22 mouse cellular contexts compared by ENCODE assay signal in the genomic region with DNA sequence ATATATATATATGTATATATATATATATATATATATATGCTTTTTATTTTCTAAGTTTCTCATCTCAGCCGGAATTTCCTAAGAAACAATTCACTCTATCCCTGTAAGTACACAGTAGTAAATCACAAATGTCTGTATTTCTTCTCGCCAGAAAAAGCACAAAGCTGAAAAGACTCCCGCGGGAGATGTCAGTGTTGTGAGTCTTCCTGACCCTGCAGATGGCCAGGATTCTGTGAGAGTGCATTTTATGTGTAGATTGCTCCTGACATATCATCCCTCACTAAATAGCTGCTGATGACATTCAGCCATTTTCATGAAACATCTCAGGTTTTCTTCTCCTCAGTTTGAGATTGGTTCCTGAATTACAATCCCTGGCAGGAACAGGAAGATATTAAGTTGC.
A peak's percentile ranks its signal among the peaks of the same experiment; 100 is the strongest.
DNase-seq lines count a peak whose midpoint lies in the region; ATAC-seq and TF ChIP-seq lines count a peak whose summit lies in the region.
"Had no signal": no experiment of that assay in that cellular context is flagged by ENCODE, and none has a peak within 500 bp of the region (broad histone marks: within the 10 kb centered on the region; RNA-seq: fewer than 3 reads in every experiment).

No protein-coding gene starts in this region.

- no peaks in the 10 kb centered on the region for H3K36me3 ChIP-seq in kidney, postnatal 0 days (ENCODE audit: insufficient read depth, low read length)
- H3K36me3 ChIP-seq in neural tube, embryonic 11.5 days (ENCODE audit: control insufficient read depth, insufficient read depth, low read length), result no peaks in the 10 kb centered on the region
- H3K36me3 ChIP-seq: embryonic facial prominence, embryonic 15.5 days; heart, embryonic 13.5 days; intestine, embryonic 15.5 days; stomach, embryonic 15.5 days had no signal

- no peak for TF ChIP-seq CTCF in kidney, postnatal 0 days (IDR thresholded peaks at IDR 0.05; ENCODE audit: low read depth)

- H3K9ac ChIP-seq in kidney, postnatal 0 days (ENCODE audit: low read depth, low read length), result no peak overlapping the region
- H3K9ac ChIP-seq in neural tube, embryonic 11.5 days (ENCODE audit: low read length), result no peak overlapping the region
- H3K9ac ChIP-seq: embryonic facial prominence, embryonic 15.5 days; forebrain, postnatal 0 days; heart, embryonic 13.5 days; intestine, embryonic 15.5 days; liver, postnatal 0 days; stomach, embryonic 15.5 days had no signal

- no peak overlapping the region for H3K4me3 ChIP-seq in kidney, postnatal 0 days (replicated peaks; ENCODE audit: low read depth, low read length)
- H3K4me3 ChIP-seq in neural tube, embryonic 11.5 days (ENCODE audit: low read depth, low read length), result no peak overlapping the region
- H3K4me3 ChIP-seq: embryonic facial prominence, embryonic 15.5 days; gastrocnemius, adult 2 months; heart, embryonic 13.5 days; intestine, embryonic 15.5 days; megakaryocyte, embryonic 14.5 days; stomach, embryonic 15.5 days had no signal

- 12% methylated on average over 4 of the region's 4 CpGs for WGBS in kidney, postnatal 0 days
- WGBS in neural tube, embryonic 11.5 days, result 32% methylated on average over 4 of the region's 4 CpGs

- no peaks in the 10 kb centered on the region for H3K4me1 ChIP-seq in kidney, postnatal 0 days (replicated peaks; ENCODE audit: insufficient read depth, low read length)
- H3K4me1 ChIP-seq in neural tube, embryonic 11.5 days (ENCODE audit: control insufficient read depth, insufficient read depth, low read length), result no peaks in the 10 kb centered on the region
- H3K4me1 ChIP-seq: embryonic facial prominence, embryonic 15.5 days; heart, embryonic 13.5 days; intestine, embryonic 15.5 days; stomach, embryonic 15.5 days had no signal

- H3K4me2 ChIP-seq in kidney, postnatal 0 days (ENCODE audit: low read length), result no peak overlapping the region
- H3K4me2 ChIP-seq in neural tube, embryonic 11.5 days (ENCODE audit: low read depth), result no peak overlapping the region
- H3K4me2 ChIP-seq: embryonic facial prominence, embryonic 15.5 days; heart, embryonic 13.5 days; intestine, embryonic 15.5 days; stomach, embryonic 15.5 days had no signal

- H3K9me3 ChIP-seq in kidney, postnatal 0 days (replicated peaks; ENCODE audit: low read length), result no peaks in the 10 kb centered on the region
- no peaks in the 10 kb centered on the region for H3K9me3 ChIP-seq in neural tube, embryonic 11.5 days (ENCODE audit: control insufficient read depth, low read length)
- H3K9me3 ChIP-seq: embryonic facial prominence, embryonic 15.5 days; intestine, embryonic 15.5 days; megakaryocyte, embryonic 14.5 days; stomach, embryonic 15.5 days had no signal

- peak; percentile 18 to 29 for DNase-seq in cerebellum, postnatal 10 days
- DNase-seq in cerebellum, adult 11 months, result no peak
- peak; percentile 61 for DNase-seq in kidney, postnatal 0 days (ENCODE audit: low spot score)
- DNase-seq in kidney, adult 9 months, result no peak
- peak; percentile 18 for DNase-seq in neural tube, embryonic 11.5 days (ENCODE audit: low spot score)
- DNase-seq in neural tube, embryonic 10.5 days (ENCODE audit: extremely low spot score, low spot score), result no peak
- DNase-seq in retina, embryonic 14.5 days (ENCODE audit: low spot score), result peak; percentile 39
- DNase-seq in thymus, postnatal 4 days, result no peak
- DNase-seq: adrenal gland, postnatal 25 days; cerebellum, adult 2 months; forebrain, postnatal 0 days; gastrocnemius, adult 2 months; heart, adult 11 months; liver, postnatal 0 days; lung, postnatal 14 days; thymus, adult 18-20 months had no signal

- H3K27me3 ChIP-seq in kidney, postnatal 0 days (ENCODE audit: insufficient read depth, low read length), result no peaks in the 10 kb centered on the region
- H3K27me3 ChIP-seq in neural tube, embryonic 11.5 days (ENCODE audit: control insufficient read depth, insufficient read depth, low read length), result no peaks in the 10 kb centered on the region
- H3K27me3 ChIP-seq: embryonic facial prominence, embryonic 15.5 days; heart, embryonic 13.5 days; intestine, embryonic 15.5 days; megakaryocyte, embryonic 14.5 days; stomach, embryonic 15.5 days had no signal

- no peak overlapping the region for H3K27ac ChIP-seq in kidney, postnatal 0 days
- H3K27ac ChIP-seq in neural tube, embryonic 11.5 days (ENCODE audit: low read depth, low read length), result no peak overlapping the region
- H3K27ac ChIP-seq: embryonic facial prominence, embryonic 15.5 days; gastrocnemius, adult 2 months; heart, embryonic 13.5 days; intestine, embryonic 15.5 days; stomach, embryonic 15.5 days had no signal

- no peak for ATAC-seq in kidney, postnatal 0 days (replicated peaks; ENCODE audit: low FRiP score, low read depth)
- no peak for ATAC-seq in neural tube, embryonic 11.5 days (ENCODE audit: insufficient read depth, low FRiP score, low TSS enrichment)
- ATAC-seq: CD4-positive, CD25-positive, alpha-beta regulatory T cell, adult 4 months; forebrain, postnatal 0 days; intestine, embryonic 15.5 days; liver, postnatal 0 days had no signal

Comparison
In these comparisons a context has a peak if more than half of its experiments do, and no peak if none do; other contexts are left out.
1. DNase-seq: peak in cerebellum, postnatal 10 days (2 of 2), kidney, postnatal 0 days (single experiment), neural tube, embryonic 11.5 days (single experiment) and retina, embryonic 14.5 days (single experiment); none in cerebellum, adult 11 months (single experiment), kidney, adult 9 months (single experiment), neural tube, embryonic 10.5 days (single experiment) and thymus, postnatal 4 days (single experiment).